Mouse (Mus musculus) frontal cortex, postnatal 10 days (tissue): Measurements from ENCODE around the gene Ulk3.

Experiments used
- DNase-seq, 2 experiments: peaks; one replicate each; pipeline ENCODE4 v3.0.0; 2022; ENCODE audit warnings: low spot score in 2 of 2, mixed read lengths in 1 of 2

Ulk3 gene

DNA sequence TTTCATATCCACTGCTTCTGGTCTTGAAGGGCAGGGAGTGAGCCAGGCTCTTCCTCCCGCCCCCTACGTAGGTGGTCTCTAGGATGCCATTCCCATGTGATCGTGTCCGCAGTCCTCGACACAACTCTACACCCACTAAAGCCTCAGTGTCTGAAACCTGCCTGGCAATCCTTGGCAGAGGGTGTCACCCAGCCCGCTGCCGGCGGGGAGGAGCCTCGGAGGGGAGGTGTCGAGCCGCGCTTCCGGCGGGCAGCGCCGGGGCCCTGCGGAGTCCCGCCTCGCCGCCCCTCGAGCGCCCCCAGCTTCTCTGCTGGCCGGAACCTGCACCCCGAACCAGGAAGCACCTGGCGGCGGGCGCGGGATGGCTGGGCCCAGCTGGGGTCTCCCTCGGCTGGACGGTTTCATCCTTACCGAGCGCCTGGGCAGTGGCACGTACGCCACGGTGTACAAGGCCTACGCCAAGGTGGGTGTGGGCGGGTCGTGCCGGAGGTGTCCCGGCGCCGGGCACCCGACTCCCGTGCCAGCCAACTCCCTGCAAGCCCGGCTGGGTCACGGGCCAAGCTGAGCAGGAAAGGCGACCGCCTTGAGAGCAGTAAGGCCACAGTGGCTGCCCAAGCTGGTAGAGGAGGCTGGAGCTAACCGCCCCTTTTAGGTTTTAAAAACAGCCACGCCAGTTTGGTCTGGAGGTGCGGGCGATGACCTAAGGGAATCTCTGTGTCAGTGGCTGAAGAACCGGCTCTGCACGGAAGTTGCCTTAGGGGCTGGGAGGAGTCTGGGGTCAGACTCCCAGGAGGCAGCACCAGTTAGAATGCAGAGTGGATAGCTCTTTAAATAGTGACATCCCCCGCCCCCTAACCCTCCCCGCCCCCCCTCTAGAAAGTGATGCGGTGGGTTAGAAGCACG, at the start of gene Ulk3:
TSS of gene Ulk3 (plus strand) at position 229 of the 903 bp plus-strand sequence.
- peak; percentile 62 to 74 for DNase-seq

DNA sequence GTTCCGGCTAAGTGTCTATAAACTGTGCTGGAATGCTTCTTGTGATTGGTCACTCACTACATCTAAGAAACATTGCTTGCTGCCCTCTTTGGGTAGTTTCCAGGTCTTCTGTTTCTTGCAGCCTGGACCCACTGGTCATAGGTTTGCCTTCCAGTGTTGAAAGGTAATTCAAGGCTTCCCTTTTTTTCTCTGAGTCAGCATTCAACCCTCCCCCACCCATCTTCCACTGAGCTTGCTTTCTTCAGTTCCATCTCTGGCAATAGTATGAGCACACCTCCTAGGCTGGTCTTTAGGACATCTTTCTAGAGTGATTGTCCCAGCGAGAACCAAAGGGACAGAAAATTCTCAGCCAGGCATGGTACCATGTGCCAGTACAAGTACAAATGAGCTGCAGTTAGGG, 49.7 kb upstream of the Ulk3 start:
- no peak for DNase-seq

DNA sequence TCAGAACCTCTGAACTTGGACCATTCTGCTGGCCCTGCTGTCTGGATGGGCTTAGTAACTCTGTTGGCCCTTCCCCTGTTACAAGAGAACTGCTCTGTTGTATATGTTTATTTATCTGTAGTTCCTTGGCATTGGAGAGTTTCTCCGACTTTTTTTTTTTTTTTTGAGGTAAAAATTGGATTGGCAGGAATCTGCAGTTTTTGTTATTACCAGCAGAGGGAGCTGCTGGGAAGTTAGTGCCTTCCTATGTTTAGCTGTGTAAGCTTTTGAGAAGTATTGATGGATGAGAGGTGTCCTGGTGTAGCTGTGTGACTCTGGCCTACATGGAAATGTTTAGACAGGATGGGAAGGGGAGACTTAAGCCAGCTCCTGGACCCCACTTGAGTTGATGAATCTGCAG, 47.9 kb upstream of the Ulk3 start:
- DNase-seq: no peak

DNA sequence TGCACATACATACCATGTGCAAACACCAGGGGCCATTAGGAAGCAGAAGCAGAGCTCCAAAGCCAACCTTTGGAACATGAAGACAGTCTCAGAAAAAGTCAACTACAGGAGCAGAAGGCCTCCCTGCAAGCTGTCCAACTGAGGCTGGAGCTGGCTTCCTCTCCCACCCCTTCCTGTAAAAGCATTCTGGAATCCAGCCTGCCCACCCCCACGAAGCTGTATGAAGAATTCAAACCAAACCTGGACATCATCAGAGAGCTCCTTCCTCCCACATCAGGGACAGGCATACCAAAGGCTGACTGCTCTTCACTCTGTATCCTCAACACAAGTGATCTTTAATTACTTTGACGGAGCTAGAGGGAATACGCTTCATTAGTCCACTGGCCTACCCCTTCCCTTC, 45.3 kb upstream of the Ulk3 start:
- DNase-seq: no peak

DNA sequence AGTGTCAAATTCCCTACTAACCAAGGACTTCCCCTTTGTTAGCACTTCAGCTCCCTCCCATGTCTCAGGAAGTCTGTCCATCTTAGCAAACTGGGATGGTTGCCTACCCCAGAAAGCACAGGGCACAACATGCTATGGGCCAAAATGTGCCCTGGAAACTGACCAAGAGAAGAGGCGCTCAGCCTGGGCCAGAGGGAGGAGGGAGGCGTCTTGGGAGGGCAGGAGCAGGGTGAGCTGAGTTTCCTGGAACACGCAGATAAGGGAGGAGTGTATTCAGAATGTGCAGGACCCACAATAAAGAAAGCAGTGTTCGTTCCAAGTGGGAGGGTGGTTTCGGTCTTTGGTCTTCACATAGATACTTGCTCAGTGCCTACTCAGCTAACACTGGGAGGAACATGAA, 42.0 kb upstream of the Ulk3 start:
- DNase-seq: no peak

DNA sequence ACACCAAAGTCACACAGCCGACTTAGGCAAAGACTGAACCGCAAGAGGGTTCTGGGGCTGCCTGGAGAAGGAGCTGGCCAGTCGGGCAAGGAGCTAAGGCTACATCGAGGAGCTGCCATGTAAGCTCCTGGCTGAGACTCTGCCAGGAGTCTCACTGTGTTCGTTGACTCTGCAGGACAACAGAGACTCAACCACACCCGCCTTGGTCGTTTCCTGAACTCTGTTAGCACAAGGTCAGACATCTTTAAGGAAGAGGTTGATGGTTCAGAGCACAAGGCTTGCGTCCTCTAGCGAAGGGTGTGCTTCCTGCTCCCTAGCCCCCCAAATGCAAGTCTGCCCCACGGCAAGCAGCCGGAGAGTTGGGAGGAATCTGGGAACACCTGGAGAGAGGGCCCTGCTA, 41.4 kb upstream of the Ulk3 start:
- DNase-seq: no peak

DNA sequence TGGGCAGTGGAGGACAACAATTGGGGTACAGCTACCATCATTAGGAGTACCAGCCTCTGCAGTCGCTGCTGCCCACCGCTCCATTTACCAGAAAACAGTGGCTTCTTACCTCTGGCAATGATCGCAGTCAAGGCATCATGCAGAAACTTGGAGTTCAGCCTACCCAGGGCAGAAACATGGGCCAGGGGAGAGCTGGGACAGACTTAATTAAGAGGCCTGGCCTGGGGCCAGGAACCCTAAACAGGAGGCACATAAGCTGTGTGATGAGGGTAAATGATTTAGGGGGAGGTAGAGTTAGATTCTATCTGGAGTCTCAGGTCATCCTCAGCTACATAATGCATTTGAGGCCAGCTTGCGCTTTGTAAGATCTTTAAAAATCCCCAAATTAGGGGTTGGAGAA, 40.1 kb upstream of the Ulk3 start:
- no peak for DNase-seq

DNA sequence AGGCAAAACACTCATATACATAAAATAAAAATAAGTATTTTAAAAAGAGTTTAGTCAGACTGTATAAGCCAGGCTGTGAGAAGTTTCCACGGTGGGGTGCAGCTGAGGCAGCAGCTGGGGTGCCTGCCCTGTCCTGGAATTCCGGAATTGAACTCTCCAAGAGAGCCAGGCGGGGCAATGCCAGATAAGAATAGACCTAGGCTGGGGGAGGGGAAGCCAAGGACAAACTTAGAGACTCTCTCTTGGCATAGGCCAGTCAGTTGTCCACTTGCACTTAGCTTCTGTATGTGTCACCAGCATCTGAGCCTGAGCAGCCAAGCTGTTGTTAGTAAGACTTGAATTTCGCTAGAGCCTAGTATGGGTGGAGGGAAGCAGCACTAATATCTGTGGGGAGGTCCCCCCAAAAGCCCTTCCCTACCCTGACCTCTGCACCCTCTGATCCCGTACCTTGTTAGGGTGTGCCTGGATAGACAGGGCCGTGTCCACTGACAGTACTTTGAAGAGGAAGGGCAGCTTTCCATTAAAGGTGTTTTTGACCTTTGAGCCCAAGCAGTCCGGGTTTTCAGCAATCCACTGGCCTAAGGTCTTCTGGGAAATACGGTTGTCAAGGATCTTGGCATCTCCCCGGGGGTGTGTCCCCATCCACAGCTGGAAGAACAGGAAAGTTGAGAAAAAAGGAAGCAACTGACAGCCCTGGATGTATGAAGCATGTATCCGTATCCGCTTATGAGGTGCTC, 39.0 kb upstream of the Ulk3 start:
- no peak for DNase-seq

DNA sequence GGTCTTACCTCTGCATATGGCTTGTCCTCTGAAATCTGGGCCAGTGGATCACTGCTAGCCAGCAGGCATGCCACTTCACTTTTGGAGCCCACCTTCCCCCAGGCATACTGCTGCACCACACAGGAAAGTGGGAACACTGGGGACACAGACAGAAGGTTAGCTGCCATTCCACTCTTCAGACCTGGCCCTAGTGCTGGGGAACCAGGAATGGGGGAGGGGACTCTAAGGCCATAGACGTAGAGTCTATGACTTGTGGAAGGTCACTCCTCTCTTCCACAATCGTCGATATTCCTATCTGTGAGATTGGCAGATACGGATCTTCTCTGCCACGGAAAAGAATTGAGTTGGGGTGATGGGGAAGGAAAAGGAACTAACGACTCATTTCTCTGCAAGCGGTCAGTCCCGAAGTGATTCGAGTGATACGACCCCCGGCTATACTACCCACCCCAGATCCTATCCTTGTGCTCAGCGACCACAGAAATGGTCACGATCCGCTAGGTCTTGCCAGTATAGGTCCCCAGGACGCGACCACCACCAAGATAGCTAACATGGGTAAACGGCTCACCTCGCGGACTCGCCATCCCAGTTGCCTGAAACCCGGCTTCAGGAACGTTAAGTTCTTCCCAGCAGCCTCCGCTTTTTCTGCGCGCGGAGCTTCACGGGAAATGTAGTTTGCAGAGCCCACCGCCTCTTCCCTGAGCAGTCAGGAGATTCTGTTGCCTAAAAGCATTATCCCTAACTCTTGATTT, 36.9 kb upstream of the Ulk3 start, which contains the start of gene Mpi:
TSS of gene Mpi (minus strand) at position 625 of the 749 bp plus-strand sequence.
- peak in 1 of 2 experiments; percentile 74 for DNase-seq

DNA sequence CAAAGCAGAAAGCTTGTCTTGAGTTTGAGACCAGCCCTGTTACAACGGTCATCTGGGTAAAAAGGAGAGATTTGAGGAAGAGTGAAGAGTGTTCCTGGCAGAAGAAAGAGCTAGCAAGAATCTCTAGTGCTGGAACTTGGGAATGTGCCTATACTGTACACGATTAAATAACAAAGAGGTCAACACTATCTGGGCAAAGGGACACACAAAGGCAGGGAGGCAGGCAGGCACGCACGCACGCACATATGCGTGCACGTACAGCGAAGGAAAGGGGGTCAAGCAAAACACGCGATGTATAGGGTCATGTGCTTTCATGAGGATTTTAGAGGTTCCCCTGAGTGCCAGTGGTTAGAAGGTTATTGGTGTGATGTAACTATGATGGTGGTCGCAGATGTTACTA, 36.1 kb upstream of the Ulk3 start:
- DNase-seq: no peak

DNA sequence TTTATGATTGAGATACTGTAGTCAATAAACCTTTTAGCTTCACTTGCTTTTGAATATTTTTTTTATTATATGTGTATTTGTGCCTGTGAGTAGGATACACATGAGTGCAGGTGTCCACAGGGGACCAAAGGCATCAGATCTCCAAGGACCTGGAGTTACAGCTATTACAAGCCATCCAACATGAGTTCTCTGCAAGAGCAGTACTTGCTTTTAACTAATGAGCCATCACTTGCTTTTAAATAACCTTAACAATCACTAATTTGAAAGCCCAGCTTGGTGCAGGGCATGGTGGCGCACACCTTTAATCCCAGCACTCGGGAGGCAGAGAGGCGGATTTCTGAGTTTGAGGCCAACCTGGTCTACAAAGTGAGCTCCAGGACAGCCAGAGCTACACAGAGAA, 34.5 kb upstream of the Ulk3 start:
- no peak for DNase-seq

DNA sequence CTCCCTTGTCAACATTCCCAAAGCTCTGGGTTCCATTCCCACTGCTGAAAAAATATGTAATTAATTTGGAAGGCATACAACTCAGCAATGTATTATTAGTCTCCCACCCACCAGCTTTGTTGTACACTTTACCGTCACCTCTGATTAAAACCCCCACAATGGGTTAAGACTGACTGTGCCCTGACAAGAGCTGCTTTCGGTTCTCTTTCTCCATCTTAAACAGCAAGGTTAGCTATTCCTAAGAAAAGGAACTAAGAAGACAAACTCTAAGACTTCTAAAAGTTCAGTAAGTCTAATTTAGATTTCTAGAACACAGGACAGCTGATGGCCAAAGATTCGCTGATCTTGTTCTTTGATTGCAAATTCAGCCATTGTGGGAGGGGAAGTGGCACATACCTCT, 32.0 kb upstream of the Ulk3 start:
- DNase-seq: no peak

DNA sequence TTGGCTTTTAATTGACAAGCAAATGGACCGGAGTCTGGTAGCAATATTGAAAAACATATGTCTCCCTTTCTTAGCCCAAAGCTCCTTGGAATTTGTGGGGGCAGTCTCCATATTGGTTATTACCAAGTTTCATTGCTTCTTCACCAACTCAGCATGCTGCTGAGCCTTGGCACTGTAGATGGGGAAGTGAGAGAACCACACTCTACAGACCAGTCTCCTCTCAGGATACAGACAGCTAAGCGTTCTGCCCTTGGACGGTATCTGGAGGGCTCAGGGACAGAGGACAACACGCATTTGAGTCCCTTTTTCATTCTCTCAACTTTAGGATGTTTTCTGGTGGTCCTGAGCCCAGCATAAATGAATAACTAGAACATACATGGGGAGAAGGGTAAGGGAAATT, 30.6 kb upstream of the Ulk3 start:
- DNase-seq: no peak

DNA sequence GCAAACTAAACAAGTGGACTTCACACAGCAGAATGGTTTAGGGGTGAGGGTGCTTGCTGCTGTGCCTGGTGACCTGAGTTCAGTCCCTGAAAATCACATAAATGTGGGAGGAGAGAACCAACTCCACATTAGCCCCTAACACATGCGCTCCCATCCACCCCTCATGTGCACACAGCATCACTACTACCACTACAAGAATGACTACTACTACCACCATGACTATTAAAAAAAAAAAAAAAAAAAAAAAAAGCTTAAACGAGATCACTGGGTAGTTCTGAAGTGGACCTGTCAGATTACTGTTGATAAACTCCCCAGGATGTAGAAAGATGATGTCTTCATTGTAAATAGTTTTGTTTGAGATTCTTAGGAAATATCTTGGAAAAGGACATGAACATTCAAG, 29.7 kb upstream of the Ulk3 start:
- DNase-seq: no peak

DNA sequence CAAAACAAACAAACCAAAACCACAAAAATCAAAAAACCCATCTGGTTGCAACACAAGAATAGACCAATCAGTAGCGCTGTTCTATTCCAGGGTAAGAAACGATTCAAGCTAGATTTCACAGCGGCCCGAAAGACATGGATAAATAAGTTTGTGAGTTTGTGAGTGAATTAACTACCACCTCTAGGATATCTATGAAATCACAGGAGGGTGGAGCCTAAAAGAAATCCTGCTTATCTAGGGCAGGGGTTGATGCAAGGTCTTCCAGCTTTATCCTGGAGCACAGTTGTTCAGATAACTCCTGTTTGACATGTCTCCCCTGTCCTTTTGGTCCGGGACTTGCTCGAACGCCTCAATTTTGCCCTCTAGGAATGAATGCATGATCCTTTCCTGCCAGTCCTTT, 29.0 kb upstream of the Ulk3 start:
- no peak for DNase-seq

DNA sequence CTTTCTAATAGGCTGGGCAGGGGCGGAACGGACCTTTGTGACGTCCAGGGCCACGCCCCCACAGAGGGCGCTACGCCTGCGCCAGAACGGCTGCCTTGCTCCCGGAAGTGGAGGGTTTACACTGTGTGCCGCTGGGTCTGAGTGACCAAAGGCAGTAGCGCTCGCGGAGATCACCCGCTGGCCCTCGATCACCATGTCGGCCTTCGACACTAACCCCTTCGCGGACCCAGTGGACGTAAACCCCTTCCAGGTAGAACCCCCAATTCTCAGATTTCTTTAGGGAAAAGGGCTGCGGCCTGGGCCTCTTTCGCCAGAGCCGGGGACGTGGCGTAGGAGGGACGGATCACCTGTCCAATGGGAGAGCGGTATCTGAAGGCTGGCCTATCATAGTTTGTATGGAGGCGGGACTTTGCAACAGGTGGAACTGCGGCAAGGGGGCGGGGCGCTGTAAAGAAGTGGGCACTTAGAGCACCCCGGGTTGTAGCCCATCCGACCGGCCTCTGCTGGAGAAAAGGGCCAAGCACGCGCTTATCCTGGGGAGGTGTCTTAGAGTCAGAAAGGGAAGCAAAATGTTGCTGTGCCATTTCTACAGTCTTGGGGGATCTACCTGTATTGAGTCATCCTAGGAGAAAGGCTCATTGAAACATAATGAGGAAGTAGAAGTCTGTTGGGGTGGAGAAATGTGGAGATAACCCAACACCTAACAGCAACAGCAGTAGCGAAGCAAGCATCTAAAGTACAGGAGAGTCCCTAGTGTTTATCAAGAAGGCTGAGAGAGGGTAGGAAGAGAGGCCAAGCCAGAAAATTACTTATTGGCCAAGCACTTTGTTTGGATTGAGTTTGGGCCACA, 28.2 kb upstream of the Ulk3 start, which contains the start of gene Scamp2:
TSS of gene Scamp2 (plus strand) at position 83 of the 850 bp plus-strand sequence.
- DNase-seq: peak; percentile 86 to 92

DNA sequence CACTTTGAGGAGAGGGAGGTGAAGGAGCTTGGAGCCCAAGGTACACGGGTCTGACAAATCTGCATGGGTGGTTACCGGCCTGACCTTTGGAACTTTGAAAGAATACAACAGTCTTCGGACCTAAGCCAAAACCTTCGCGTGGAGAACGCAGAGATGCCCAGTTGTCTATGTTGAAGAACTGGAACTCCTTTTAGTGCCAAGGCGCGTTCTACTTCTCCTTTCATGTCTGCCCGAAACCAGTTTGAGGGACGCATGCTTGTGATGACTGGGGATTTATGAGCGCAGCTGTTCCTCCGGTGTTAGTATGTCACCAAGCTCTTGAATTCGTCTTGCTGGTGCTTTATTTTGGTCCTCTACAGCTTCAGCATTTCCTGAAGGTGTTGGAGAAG, 27.5 kb upstream of the Ulk3 start:
- no peak for DNase-seq

DNA sequence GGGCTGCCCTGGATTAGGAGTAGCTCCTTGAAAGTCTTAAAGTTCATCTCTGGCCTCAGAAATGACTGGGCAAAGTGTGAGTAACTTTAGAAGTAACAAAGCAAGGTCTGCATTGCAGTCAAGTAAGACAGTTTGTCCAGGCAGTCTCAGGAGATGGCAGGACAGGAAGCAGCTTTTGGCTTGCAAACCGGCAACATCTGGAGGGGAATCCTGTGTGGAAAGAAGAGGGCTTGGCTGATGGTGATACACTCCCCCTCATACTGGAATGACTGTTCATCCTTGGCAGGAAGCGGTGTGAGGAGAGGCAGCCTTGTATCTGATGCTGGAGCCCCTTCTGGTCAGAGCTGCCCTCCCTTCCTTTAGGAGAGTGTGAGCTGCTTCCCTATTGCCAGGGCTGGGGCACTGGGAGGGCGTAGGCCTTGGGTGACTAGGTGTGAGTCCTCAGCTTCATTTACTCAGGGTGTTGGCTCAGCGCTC, 26.3 kb upstream of the Ulk3 start:
- DNase-seq: no peak

DNA sequence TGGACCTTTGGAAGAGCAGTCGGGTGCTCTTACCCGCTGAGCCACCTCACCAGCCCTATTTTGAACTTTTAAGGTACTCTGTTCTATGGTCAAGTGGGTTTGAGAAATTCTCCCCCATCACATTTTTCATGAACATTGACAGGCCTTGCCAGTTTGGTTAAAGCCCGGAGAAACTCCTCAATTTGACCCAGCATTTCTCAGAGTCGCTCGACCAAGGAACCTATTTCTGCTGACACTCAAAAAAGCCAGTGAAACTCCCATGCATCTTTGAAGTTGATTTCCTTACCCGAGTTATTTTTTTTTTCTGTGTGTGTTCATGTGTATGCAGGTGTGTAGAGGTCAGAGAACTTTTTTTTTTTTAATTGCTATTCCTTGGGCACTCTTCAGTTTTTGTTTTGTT, 24.6 kb upstream of the Ulk3 start:
- no peak for DNase-seq

DNA sequence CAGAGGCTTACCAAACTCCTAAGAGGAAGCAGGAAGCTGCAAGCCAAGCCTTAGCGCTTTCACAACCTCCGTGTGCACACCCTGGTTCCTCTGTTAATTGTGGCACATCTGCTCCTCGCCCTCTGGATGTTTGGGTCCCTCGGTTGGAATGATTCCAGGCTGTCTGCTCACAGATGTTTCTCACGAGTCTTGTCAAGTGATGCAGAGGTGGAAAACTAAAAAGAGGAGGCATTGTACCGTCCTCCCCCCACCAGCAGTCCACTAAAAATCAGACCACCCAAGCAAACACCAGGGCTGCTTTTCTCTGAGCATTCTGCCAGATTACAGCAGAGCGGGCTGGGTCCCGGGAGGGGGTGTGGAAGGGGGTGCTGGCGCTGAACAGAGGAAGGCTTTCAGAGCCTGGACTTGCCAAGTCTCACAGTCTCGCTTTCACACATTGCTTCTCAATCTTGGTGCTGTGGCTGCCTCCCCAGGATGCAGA, 23.5 kb upstream of the Ulk3 start:
- DNase-seq: peak; percentile 67 to 84

DNA sequence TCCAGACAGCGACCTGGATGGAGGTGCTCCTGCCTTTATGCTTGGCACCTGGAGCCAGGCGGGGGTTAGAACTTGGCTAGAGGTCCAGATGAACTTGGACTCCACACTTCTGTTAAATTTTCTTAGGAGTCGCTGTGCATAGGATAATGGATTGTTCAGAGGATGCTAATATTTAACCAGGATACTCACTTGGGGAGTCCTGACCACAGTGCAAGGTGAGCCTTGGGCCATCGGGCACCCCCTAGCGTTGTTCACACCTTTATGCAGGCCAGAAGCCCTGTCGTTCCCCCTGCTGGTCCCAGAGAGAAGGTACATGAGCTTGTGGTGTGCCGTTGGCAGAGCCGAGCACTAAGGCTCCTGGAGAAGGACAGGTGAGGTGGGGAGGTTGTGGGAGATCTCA, 22.4 kb upstream of the Ulk3 start:
- DNase-seq: no peak
